Mouse (Mus musculus) c-Kit-positive CD71-negative TER-119-negative erythroid progenitor cells, embryonic 14.5 days (primary cell): ENCODE results near the gene Evi5.

Experiments
- DNase-seq: peaks from one replicate; pipeline ENCODE4 v3.0.0-alpha.2; 2013; ENCODE audit warnings: low read depth

The Evi5 gene

DNA sequence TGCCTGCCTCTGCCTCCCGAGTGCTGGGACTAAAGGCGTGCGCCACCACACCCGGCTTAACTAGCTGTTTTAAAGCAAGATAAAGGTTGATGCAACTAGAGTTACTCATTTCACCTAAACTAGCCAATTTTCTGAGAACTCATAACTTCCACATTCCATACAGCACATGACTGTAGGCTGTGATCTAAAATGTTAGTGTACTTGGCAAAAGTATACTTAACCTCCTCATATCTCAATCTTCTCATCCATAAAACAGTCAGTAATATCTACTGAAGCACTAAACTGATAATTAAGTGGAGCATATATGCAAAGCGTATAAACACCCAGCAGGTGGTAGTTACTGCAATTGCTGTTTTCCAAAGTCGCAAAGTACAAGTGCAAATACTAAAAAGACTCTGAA, 1.6 kb downstream of the Evi5 start:
- DNase-seq, result no peak

DNA sequence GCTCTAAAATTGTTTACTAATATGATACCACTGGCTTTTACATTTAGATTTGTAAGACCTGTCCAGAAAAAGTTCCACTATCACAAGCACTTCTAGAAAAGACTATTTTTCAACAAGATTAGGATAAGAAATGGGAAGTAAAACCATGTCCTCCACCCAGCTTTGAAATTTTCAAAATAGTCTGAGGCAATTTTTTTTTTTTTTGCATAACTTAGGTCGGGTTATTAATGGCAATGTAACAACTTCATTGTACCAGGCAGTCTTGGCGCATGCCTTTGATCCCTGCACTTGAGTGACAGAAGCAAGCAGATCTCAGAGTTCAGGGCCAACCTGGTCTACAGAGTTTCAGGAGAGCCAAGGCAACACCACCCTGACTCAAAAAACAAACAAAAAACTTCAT, 5.2 kb downstream of the Evi5 start:
- DNase-seq, result no peak

- peak; percentile 64 for DNase-seq
These were observed 5.9 kb downstream of the Evi5 start for GRCm38 (mm10) chr5:107868905-107869424.

GRCm38 (mm10) chr5:107867970-107868904, 6.7 kb downstream of the Evi5 start:
- DNase-seq, result no peak

GRCm38 (mm10) chr5:107866127-107867126, 8.5 kb downstream of the Evi5 start:
- DNase-seq, result no peak

DNA sequence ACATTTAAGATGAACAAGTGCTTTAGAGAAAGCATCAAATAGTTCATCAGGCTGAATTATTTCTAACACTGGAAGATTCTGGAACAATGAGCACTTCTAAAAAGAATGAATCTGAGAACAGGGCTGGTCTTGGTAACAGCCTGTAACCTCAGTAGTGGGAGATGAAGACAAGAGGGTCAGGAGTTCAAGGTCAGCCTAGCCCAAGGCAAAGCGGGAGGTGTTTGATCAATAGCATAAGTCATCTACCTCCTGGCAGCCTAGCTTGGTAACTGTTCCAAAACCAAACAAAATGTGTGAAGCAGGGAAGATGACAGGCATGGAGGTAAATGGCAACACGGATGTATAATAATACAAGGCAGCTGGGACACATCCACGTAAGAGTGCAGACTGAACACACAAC, 10.9 kb downstream of the Evi5 start:
- DNase-seq, result no peak

DNA sequence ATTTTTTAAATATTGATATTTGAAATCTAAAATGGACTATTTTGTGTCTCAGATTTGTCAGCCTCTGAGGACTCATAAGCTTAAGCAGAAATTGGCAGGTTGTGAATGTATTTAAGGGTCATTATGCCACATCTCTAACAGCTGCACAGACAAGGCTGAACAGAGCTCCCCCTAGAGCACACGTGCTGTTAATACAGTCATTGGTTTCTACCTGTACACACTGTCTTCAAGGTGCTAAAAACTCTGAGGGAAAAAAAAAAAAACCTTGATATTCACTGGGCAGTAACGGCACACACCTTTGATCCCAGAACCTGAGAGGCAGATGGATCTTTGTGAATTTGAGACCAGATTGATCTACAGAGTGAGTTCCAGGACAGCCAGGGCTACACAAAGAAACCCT, 15.9 kb downstream of the Evi5 start:
- no peak for DNase-seq

DNA sequence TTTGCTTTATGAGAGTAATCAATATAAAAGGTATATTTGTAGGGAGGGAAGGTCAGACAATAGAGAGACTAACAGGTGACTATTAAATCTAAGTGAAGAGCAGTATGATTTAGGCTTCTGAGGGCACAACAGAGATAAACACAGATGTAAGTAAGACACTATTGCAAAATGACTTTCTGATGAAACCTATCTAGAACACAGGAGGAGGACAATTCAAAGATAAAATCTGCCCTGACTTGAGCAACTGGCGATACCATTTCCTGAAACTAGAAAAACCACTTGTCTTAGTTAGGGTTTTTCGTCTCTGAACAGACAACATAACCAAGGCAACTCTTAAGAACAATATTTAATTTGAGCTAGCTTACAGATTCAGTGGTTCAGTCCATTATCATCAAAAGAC, 19.4 kb downstream of the Evi5 start:
- DNase-seq, result no peak

GRCm38 (mm10) chr5:107854556-107854955, 20.4 kb downstream of the Evi5 start:
- no peak for DNase-seq

GRCm38 (mm10) chr5:107853807-107854206, 21.1 kb downstream of the Evi5 start:
- DNase-seq, result no peak

DNA sequence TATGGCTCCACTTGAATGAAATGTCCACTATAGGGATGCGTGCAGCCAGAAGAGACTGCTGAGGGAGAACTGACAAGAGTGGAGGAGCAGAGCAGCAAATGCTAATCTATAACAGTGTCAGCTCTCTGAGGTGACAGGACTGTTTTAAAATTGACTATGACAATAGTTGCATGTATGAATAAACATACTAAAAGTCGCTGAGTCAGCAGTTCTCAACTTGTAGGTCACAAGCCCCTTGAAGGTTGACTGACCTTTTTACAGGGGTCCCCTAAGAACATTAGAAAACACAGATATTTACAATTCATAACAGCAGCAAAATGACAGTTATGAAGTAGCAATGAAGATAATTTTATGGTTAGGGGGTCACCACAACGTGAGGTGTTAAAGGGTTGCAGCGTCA, 25.9 kb downstream of the Evi5 start:
- DNase-seq, result no peak

DNA sequence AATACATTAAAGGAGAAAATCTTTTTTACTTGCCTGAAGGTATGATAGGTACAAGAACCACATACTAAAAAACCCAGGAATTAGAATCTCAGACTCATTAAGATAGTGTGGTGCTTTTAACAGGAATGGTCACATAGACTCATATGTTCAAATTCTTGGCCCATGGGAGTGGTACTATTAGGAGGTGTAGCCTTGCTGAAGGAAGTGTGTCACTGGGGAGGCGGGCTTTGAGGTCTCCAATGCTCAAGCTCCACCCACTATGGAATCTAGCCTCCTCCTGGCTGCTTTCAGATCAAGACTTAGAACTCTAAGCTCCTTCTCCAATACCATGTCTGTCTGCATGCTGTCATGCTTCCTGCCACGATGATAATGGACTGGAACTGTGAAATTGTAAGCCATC, 27.1 kb downstream of the Evi5 start:
- DNase-seq, result no peak

GRCm38 (mm10) chr5:107847349-107847748, 27.6 kb downstream of the Evi5 start:
- DNase-seq, result no peak

- no peak for DNase-seq
These were observed 34.2 kb downstream of the Evi5 start for GRCm38 (mm10) chr5:107840549-107841238.

DNA sequence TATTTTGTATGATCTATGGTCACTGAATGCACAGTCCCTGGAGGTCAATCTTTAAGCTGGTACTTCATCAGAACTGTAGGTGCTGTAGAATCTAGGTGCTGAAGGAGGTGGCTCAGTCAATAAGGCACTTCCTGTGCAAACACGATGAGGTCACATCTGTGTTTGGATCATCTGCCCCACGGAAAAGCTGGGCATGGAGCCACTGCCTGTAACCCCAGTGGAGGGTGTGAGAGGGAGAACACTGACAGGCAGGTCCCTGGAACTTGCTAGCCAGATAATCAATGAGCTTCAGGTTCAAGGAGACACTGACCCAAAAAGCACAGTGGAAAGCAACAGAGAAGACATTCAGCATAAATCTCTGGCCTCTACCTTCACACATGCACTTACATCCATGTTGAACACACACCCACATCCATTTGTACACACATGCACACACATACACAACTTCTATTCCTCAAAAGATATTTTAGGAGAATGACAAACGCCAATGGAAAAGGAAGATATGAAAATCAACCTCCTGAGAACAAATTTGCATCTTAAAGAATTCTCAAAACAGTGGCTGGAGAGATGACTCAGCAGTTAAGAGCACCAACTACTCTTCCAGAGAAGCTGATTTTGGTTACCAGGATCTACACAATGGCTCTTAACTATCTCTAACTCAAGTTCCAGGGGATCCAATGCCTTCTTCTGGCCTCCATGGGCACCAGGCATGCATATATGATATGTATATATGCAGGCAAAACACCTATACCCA, 35.8 kb downstream of the Evi5 start:
- no peak for DNase-seq

GRCm38 (mm10) chr5:107834287-107834686, 40.6 kb downstream of the Evi5 start:
- no peak for DNase-seq

DNA sequence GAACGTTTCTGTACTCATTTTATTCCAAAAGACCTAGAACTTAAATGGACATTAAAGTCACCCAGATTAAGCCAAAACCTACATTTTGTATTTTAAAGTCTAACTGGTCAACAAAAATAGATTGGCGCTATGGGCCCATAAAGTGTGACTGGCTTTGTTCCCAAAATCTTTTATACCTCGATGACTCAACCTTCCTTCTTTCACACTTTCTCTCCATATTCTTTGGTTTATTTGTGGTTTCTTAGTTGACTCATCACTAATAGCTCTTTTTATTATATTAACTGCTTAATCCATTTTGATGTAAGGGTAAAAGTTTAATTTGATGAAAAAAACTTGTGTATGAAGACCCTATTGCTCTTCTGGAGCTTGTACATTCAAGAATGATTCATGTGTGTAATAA, 43.6 kb downstream of the Evi5 start:
- no peak for DNase-seq

GRCm38 (mm10) chr5:107829998-107830560, 44.8 kb downstream of the Evi5 start, which contains the start of gene Ube2d2b:
TSS of gene Ube2d2b (plus strand) at chr5:107830099.
- no peak for DNase-seq

- no peak for DNase-seq
These were observed 52.4 kb downstream of the Evi5 start for GRCm38 (mm10) chr5:107822521-107822920.

DNA sequence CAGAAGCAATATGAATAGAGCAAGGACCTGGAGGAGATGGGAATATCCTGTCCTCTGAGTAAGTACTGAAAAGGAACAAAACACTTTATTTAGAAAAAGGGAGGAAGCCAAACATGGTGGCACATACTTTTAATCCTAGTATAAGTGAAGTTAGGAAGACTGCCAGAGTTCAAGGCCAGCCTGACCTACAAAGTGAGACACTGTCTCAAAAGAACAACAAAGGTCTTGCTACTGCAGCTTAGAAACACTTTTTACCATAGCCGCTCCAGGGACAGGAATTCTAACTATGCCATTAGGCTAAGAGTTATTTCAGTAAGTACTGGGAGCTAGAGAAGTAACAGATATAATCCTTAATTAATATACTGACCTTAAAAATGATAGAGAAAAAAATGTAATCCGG, 60.3 kb downstream of the Evi5 start:
- DNase-seq, result no peak

DNA sequence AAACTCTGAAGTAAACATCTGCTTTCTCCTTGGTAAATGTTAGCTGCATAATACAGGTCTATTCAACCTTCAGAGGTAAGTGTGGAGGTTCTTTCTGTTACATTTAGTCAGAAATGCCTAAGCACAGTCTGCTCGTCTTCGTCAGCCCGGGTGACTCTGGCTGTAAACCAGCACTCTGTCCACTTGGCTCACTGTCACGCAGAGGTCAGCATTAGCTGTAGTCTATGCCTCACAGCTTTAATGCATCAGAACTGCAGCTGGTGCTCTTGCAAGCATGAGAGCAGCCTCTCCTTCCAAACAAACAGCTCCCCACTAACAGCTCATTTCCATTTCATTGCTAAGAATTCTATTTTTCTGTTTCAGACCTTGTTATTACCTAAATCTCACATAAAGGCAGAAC, 67.4 kb downstream of the Evi5 start:
- no peak for DNase-seq
